Comparison of ENCODE assay signal across 21 mouse cellular contexts in genomic region chr2:180011370-180011769, GRCm38 (mm10). TPM values are rescaled to one million over a fixed set of nuclear protein-coding genes. Genes with fewer than 3 reads are reported as not detected.
A peak's percentile ranks its signal among the peaks of the same experiment; 100 is the strongest.
DNase-seq lines count a peak whose midpoint lies in the region; ATAC-seq and TF ChIP-seq lines count a peak whose summit lies in the region.
"Had no signal": no experiment of that assay in that cellular context is flagged by ENCODE, and none has a peak within 500 bp of the region (broad histone marks: within the 10 kb centered on the region; RNA-seq: fewer than 3 reads in every experiment).

No protein-coding gene starts in this region.

- no peak for TF ChIP-seq EP300 in stomach, postnatal 0 days (optimal IDR thresholded peaks at IDR 0.05)

- intact Hi-C loops in heart, postnatal 25 days (cut with DNase I) = no loop called here

- no peaks in the 10 kb centered on the region for H3K4me1 ChIP-seq in heart, embryonic 10.5 days
- H3K4me1 ChIP-seq in stomach, embryonic 14.5 days (ENCODE audit: control insufficient read depth, insufficient read depth, low read length) = peaks cover 6% of the 10 kb centered on the region; the same call in 1 of the 2 replicates
- H3K4me1 ChIP-seq in stomach, postnatal 0 days (replicated peaks; ENCODE audit: control insufficient read depth, insufficient read depth) = no peaks in the 10 kb centered on the region; the same call in 1 of the 2 replicates
- peaks cover 4% of the 10 kb centered on the region; the same call in 1 of the 2 replicates for H3K4me1 ChIP-seq in embryonic facial prominence, embryonic 10.5 days
- H3K4me1 ChIP-seq: heart, embryonic 13.5 days; hindbrain, embryonic 12.5 days; hindbrain, embryonic 15.5 days had no signal

- H3K9me3 ChIP-seq in heart, embryonic 10.5 days = peaks cover 3% of the 10 kb centered on the region; the same call in 1 of the 2 replicates
- H3K9me3 ChIP-seq in stomach, embryonic 14.5 days (ENCODE audit: control insufficient read depth, low read depth, low read length) = no peaks in the 10 kb centered on the region
- no peaks in the 10 kb centered on the region for H3K9me3 ChIP-seq in stomach, postnatal 0 days (ENCODE audit: control insufficient read depth, low read length)
- H3K9me3 ChIP-seq in embryonic facial prominence, embryonic 10.5 days = 0 out of 2 replicates have a peak, but pooled peaks cover 5% of the 10 kb centered on the region
- H3K9me3 ChIP-seq: hindbrain, embryonic 12.5 days; hindbrain, embryonic 15.5 days had no signal

- no peak overlapping the region for H3K4me2 ChIP-seq in stomach, embryonic 14.5 days (replicated peaks; ENCODE audit: low read depth, low read length)
- no peak overlapping the region for H3K4me2 ChIP-seq in stomach, postnatal 0 days (replicated peaks; ENCODE audit: low read depth)
- H3K4me2 ChIP-seq: heart, embryonic 13.5 days; hindbrain, embryonic 12.5 days; hindbrain, embryonic 15.5 days had no signal

- H3K9ac ChIP-seq in stomach, embryonic 14.5 days (replicated peaks; ENCODE audit: low read depth, low read length) = no peak overlapping the region
- H3K9ac ChIP-seq in stomach, postnatal 0 days (ENCODE audit: low read length) = no peak overlapping the region
- H3K9ac ChIP-seq: heart, embryonic 13.5 days; hindbrain, embryonic 12.5 days; hindbrain, embryonic 15.5 days had no signal

- no peak overlapping the region for H3K27ac ChIP-seq in heart, embryonic 10.5 days
- no peak overlapping the region for H3K27ac ChIP-seq in stomach, embryonic 14.5 days (ENCODE audit: low read length)
- H3K27ac ChIP-seq in stomach, postnatal 0 days (replicated peaks) = no peak overlapping the region
- H3K27ac ChIP-seq in embryonic facial prominence, embryonic 10.5 days (replicated peaks) = no peak overlapping the region
- H3K27ac ChIP-seq: forebrain, embryonic 10.5 days; heart, embryonic 13.5 days; hindbrain, embryonic 12.5 days; hindbrain, embryonic 15.5 days had no signal

- TF ChIP-seq CTCF in stomach, postnatal 0 days (IDR thresholded peaks at IDR 0.05; ENCODE audit: low read depth) = no peak

- ATAC-seq in stomach, embryonic 14.5 days (ENCODE audit: insufficient number of reproducible peaks, insufficient read depth, low FRiP score, low read depth) = 0 out of 2 replicates have a peak, but pooled peaks have one; percentile 29
- ATAC-seq in stomach, postnatal 0 days (ENCODE audit: low FRiP score, low TSS enrichment) = no peak
- ATAC-seq: CD4-positive, CD25-positive, alpha-beta regulatory T cell, adult 4 months; forebrain, embryonic 14.5 days had no signal

- DNase-seq in heart, embryonic 10.5 days (ENCODE audit: low spot score) = peak; percentile 41
- DNase-seq in heart, postnatal 25 days (ENCODE audit: low spot score) = no peak
- no peak for DNase-seq in stomach, postnatal 0 days (ENCODE audit: low spot score)
- DNase-seq in embryonic facial prominence, embryonic 10.5 days (ENCODE audit: low spot score) = peak; percentile 5
- DNase-seq in testis, postnatal 14 days (ENCODE audit: low spot score) = peak; percentile 73
- no peak for DNase-seq in cerebellum, adult 18-20 months
- DNase-seq in cerebellum, postnatal 10 days = no peak
- DNase-seq: adrenal gland, postnatal 10 days; adrenal gland, postnatal 36 days; cerebellum, adult 2 months; cerebellum, adult 9-11 months; cerebellum, postnatal 36 days; embryo, embryonic 11 days; heart, postnatal 14 days had no signal

- H3K4me3 ChIP-seq in heart, embryonic 10.5 days = no peak overlapping the region
- no peak overlapping the region for H3K4me3 ChIP-seq in stomach, embryonic 14.5 days (ENCODE audit: low read depth, low read length)
- H3K4me3 ChIP-seq in stomach, postnatal 0 days (ENCODE audit: low read depth, low read length) = no peak overlapping the region
- no peak overlapping the region for H3K4me3 ChIP-seq in embryonic facial prominence, embryonic 10.5 days
- H3K4me3 ChIP-seq: forebrain, embryonic 10.5 days; heart, embryonic 13.5 days; hindbrain, embryonic 12.5 days; hindbrain, embryonic 15.5 days had no signal

- no peaks in the 10 kb centered on the region for H3K36me3 ChIP-seq in heart, embryonic 10.5 days
- H3K36me3 ChIP-seq in stomach, embryonic 14.5 days (ENCODE audit: control insufficient read depth, insufficient read depth, low read length) = no peaks in the 10 kb centered on the region
- no peaks in the 10 kb centered on the region for H3K36me3 ChIP-seq in stomach, postnatal 0 days (ENCODE audit: control insufficient read depth, insufficient read depth, low read length)
- no peaks in the 10 kb centered on the region for H3K36me3 ChIP-seq in embryonic facial prominence, embryonic 10.5 days (replicated peaks)
- H3K36me3 ChIP-seq: forebrain, embryonic 10.5 days; heart, embryonic 13.5 days; hindbrain, embryonic 12.5 days; hindbrain, embryonic 15.5 days had no signal

- WGBS in heart, embryonic 10.5 days = 79% methylated on average over 6 of the region's 6 CpGs
- 79% methylated on average over 6 of the region's 6 CpGs for WGBS in stomach, embryonic 14.5 days
- WGBS in stomach, postnatal 0 days = 74% methylated on average over 6 of the region's 6 CpGs
- WGBS in embryonic facial prominence, embryonic 10.5 days = 82% methylated on average over 6 of the region's 6 CpGs

- H3K27me3 ChIP-seq in heart, embryonic 10.5 days (ENCODE audit: insufficient read depth, poor library complexity, severe bottlenecking) = peaks cover 1% of the 10 kb centered on the region; the same call in 1 of the 2 replicates
- H3K27me3 ChIP-seq in stomach, embryonic 14.5 days (ENCODE audit: control insufficient read depth, insufficient read depth, low read length) = no peaks in the 10 kb centered on the region
- no peaks in the 10 kb centered on the region for H3K27me3 ChIP-seq in stomach, postnatal 0 days (ENCODE audit: control insufficient read depth, insufficient read depth, low read length)
- peaks cover 10% of the 10 kb centered on the region for H3K27me3 ChIP-seq in embryonic facial prominence, embryonic 10.5 days (replicated peaks; ENCODE audit: low read depth, poor library complexity, severe bottlenecking)
- H3K27me3 ChIP-seq: hindbrain, embryonic 12.5 days; hindbrain, embryonic 15.5 days had no signal

RNA-seq across cellular contexts. Expression of gene Lsm14b, which starts 13.4 kb away (rescaled TPM):
- 4.0 and 4.9 TPM in 2 replicates for polyA plus RNA-seq in heart, embryonic 10.5 days (2016; fragmentation: Nextera tagmentation; extraction: Ambion mirVana)
- 10 to 100 TPM; 59.2 to 63.1 TPM for total RNA-seq in heart, postnatal 25 days (2021)
- polyA plus RNA-seq in stomach, embryonic 14.5 days (2014; fragmentation: Nextera tagmentation; extraction: Ambion mirVana) = 6.9 and 7.6 TPM in 2 replicates
- polyA plus RNA-seq in stomach, postnatal 0 days (2015; fragmentation: Nextera tagmentation; extraction: Ambion mirVana) = 3.8 and 3.9 TPM in 2 replicates
- polyA plus RNA-seq in embryonic facial prominence, embryonic 10.5 days (2016; fragmentation: Nextera tagmentation; extraction: Ambion mirVana) = 8.6 and 9.9 TPM in 2 replicates

RNA-seq across cellular contexts. Expression of gene Psma7, which starts 30.9 kb away (rescaled TPM):
- 567 and 701 TPM in 2 replicates for polyA plus RNA-seq in heart, embryonic 10.5 days (2016; fragmentation: Nextera tagmentation; extraction: Ambion mirVana)
- 100 to 1,000 TPM; 155 to 163 TPM for total RNA-seq in heart, postnatal 25 days (2021)
- 480 and 596 TPM in 2 replicates for polyA plus RNA-seq in stomach, embryonic 14.5 days (2014; fragmentation: Nextera tagmentation; extraction: Ambion mirVana)
- 469 and 490 TPM in 2 replicates for polyA plus RNA-seq in stomach, postnatal 0 days (2015; fragmentation: Nextera tagmentation; extraction: Ambion mirVana)
- 909 and 921 TPM in 2 replicates for polyA plus RNA-seq in embryonic facial prominence, embryonic 10.5 days (2016; fragmentation: Nextera tagmentation; extraction: Ambion mirVana)

RNA-seq across cellular contexts. Expression of gene Ss18l1, which starts 30.9 kb away (rescaled TPM):
- polyA plus RNA-seq in heart, embryonic 10.5 days (2016; fragmentation: Nextera tagmentation; extraction: Ambion mirVana) = 3.5 and 4.4 TPM in 2 replicates
- total RNA-seq in heart, postnatal 25 days (2021) = 1 to 10 TPM; 2.2 to 2.3 TPM
- polyA plus RNA-seq in stomach, embryonic 14.5 days (2014; fragmentation: Nextera tagmentation; extraction: Ambion mirVana) = 4.6 and 6.1 TPM in 2 replicates
- 1.4 TPM in 2 replicates for polyA plus RNA-seq in stomach, postnatal 0 days (2015; fragmentation: Nextera tagmentation; extraction: Ambion mirVana)
- 8.3 and 8.6 TPM in 2 replicates for polyA plus RNA-seq in embryonic facial prominence, embryonic 10.5 days (2016; fragmentation: Nextera tagmentation; extraction: Ambion mirVana)

RNA-seq across cellular contexts. Expression of gene Taf4, which starts 34.9 kb away (rescaled TPM):
- 2.2 and 3.2 TPM in 2 replicates for polyA plus RNA-seq in heart, embryonic 10.5 days (2016; fragmentation: Nextera tagmentation; extraction: Ambion mirVana)
- total RNA-seq in heart, postnatal 25 days (2021) = 10 to 100 TPM; 18.7 to 19.5 TPM
- polyA plus RNA-seq in stomach, embryonic 14.5 days (2014; fragmentation: Nextera tagmentation; extraction: Ambion mirVana) = 5.7 and 6.8 TPM in 2 replicates
- polyA plus RNA-seq in stomach, postnatal 0 days (2015; fragmentation: Nextera tagmentation; extraction: Ambion mirVana) = 2.1 TPM in 2 replicates
- polyA plus RNA-seq in embryonic facial prominence, embryonic 10.5 days (2016; fragmentation: Nextera tagmentation; extraction: Ambion mirVana) = 3.2 and 3.7 TPM in 2 replicates

RNA-seq across cellular contexts. Expression of gene Mtg2, which starts 59.0 kb away (rescaled TPM):
- polyA plus RNA-seq in heart, embryonic 10.5 days (2016; fragmentation: Nextera tagmentation; extraction: Ambion mirVana) = 28.2 and 29.7 TPM in 2 replicates
- 10 to 100 TPM; 23.0 to 27.4 TPM for total RNA-seq in heart, postnatal 25 days (2021)
- polyA plus RNA-seq in stomach, embryonic 14.5 days (2014; fragmentation: Nextera tagmentation; extraction: Ambion mirVana) = 25.2 and 27.8 TPM in 2 replicates
- polyA plus RNA-seq in stomach, postnatal 0 days (2015; fragmentation: Nextera tagmentation; extraction: Ambion mirVana) = 13.9 and 14.0 TPM in 2 replicates
- 31.3 and 33.0 TPM in 2 replicates for polyA plus RNA-seq in embryonic facial prominence, embryonic 10.5 days (2016; fragmentation: Nextera tagmentation; extraction: Ambion mirVana)

Comparison
In these comparisons a context has a peak if more than half of its experiments do, and no peak if none do; other contexts are left out.
1. DNase-seq: peak in heart, embryonic 10.5 days (single experiment), embryonic facial prominence, embryonic 10.5 days (single experiment) and testis, postnatal 14 days (single experiment); none in heart, postnatal 25 days (single experiment), stomach, postnatal 0 days (single experiment), cerebellum, adult 18-20 months (0 of 2) and cerebellum, postnatal 10 days (0 of 2).